ENCODE assay signal across 25 mouse cellular contexts in genomic region chr16:24043779-24044178, GRCm38 (mm10). TPM values are rescaled to one million over a fixed set of nuclear protein-coding genes. Genes with fewer than 3 reads are reported as not detected.
"Had no signal": no experiment of that assay in that cellular context is flagged by ENCODE, and none has a peak within 500 bp of the region (broad histone marks: within the 10 kb centered on the region; RNA-seq: fewer than 3 reads in every experiment).

No protein-coding gene starts in this region.

- ATAC-seq: midbrain, embryonic 16.5 days had no signal

- H3K9me3 ChIP-seq: midbrain, embryonic 10.5 days; midbrain, embryonic 12.5 days; neural tube, embryonic 13.5 days; neural tube, embryonic 15.5 days had no signal

- H3K36me3 ChIP-seq: midbrain, embryonic 10.5 days; midbrain, embryonic 12.5 days; neural tube, embryonic 13.5 days; neural tube, embryonic 15.5 days had no signal

- H3K4me3 ChIP-seq: midbrain, embryonic 10.5 days; midbrain, embryonic 12.5 days; myocyte; neural tube, embryonic 13.5 days; neural tube, embryonic 15.5 days had no signal

- H3K4me1 ChIP-seq: midbrain, embryonic 10.5 days; midbrain, embryonic 12.5 days; neural tube, embryonic 13.5 days; neural tube, embryonic 15.5 days had no signal

- H3K4me2 ChIP-seq: lung, embryonic 14.5 days; midbrain, embryonic 12.5 days; neural tube, embryonic 13.5 days; neural tube, embryonic 15.5 days had no signal

- H3K27me3 ChIP-seq: midbrain, embryonic 12.5 days; neural tube, embryonic 13.5 days; neural tube, embryonic 15.5 days had no signal

- H3K27ac ChIP-seq: midbrain, embryonic 10.5 days; midbrain, embryonic 12.5 days; neural tube, embryonic 13.5 days; neural tube, embryonic 15.5 days had no signal

- DNase-seq: lung, adult 18-20 months; lung, embryonic 14.5 days; lung, postnatal 10 days; lung, postnatal 4 days; midbrain, embryonic 14.5 days; retina, postnatal 1 day; right cerebral cortex, adult 18-20 months; right cerebral cortex, postnatal 25 days; right cerebral cortex, postnatal 4 days; spleen, adult 18-20 months; thymus, adult 18-20 months; thymus, postnatal 14 days; thymus, postnatal 36 days had no signal

- H3K9ac ChIP-seq: lung, embryonic 14.5 days; midbrain, embryonic 12.5 days; neural tube, embryonic 13.5 days; neural tube, embryonic 15.5 days had no signal

RNA-seq across cellular contexts. Expression of gene Gm37419, which starts 55.5 kb away (rescaled TPM):
- polyA plus RNA-seq: lung, embryonic 14.5 days; lung, embryonic 16.5 days; midbrain, embryonic 10.5 days; midbrain, embryonic 12.5 days; midbrain, embryonic 14.5 days; midbrain, embryonic 16.5 days; myocyte; neural tube, embryonic 11.5 days; neural tube, embryonic 13.5 days; neural tube, embryonic 15.5 days; small intestine, adult 2 months; stomach, embryonic 14.5 days; stomach, embryonic 16.5 days; thymus, postnatal 0 days had no signal
